Mouse (Mus musculus) liver, embryonic 16.5 days (tissue): ENCODE measurements around the gene Stap2. TPM values are rescaled to one million over a fixed set of nuclear protein-coding genes. Genes with fewer than 3 reads are reported as not detected.

ENCODE experiments used
- ATAC-seq: fragments of 200-750 bp; cut with Nextera tagmentation; 2 replicates; pipeline ENCODE4 v1.8.0; 2017; ENCODE audit warnings: low read depth, mild to moderate bottlenecking, moderate number of reproducible peaks, moderate library complexity
- H3K27ac ChIP-seq: fragments of 300-500 bp; sonication (generic); 2 replicates; pipeline ENCODE4 v1.5.1; 2014; ENCODE audit warnings: mild to moderate bottlenecking, low read length
- H3K27me3 ChIP-seq: fragments of 300-500 bp; sonication (generic); 2 replicates; pipeline ENCODE4 v1.6.1; 2014; ENCODE audit warnings: low read depth, low read length, mixed read lengths; ENCODE audit not compliant: control insufficient read depth, insufficient read depth
- H3K36me3 ChIP-seq: fragments of 300-500 bp; sonication (generic); 2 replicates; pipeline ENCODE4 v1.6.1; 2014; ENCODE audit warnings: mild to moderate bottlenecking; ENCODE audit not compliant: control insufficient read depth, insufficient read depth
- H3K4me1 ChIP-seq: fragments of 300-500 bp; sonication (generic); 2 replicates; pipeline ENCODE4 v1.6.1; 2014; ENCODE audit warnings: low read depth, low read length, mixed read lengths; ENCODE audit not compliant: control insufficient read depth
- H3K4me2 ChIP-seq: fragments of 300-500 bp; sonication (generic); 2 replicates; pipeline ENCODE4 v1.6.1; 2014; ENCODE audit warnings: low read depth, low read length, mixed read lengths
- H3K4me3 ChIP-seq: fragments of 300-500 bp; sonication (generic); 2 replicates; pipeline ENCODE4 v1.5.1; 2014; ENCODE audit warnings: low read depth, mild to moderate bottlenecking, low read length
- H3K9ac ChIP-seq: fragments of 300-500 bp; sonication (generic); 2 replicates; pipeline ENCODE4 v1.6.1; 2014; ENCODE audit warnings: low read depth, low read length
- H3K9me3 ChIP-seq: fragments of 300-500 bp; sonication (generic); replicated peaks from 2 replicates; pipeline ENCODE4 v1.6.1; 2016; ENCODE audit warnings: low read length; ENCODE audit not compliant: control insufficient read depth
- WGBS: fragments of 180-500 bp; shearing (Covaris S2); extraction: QIAGEN DNeasy Blood & Tissue Kit; methylation state at CpG from one replicate; pipeline ENCODE4 v1.1.7; 2014; ENCODE audit not compliant: insufficient replicate concordance; 5-methylcytosine and 5-hydroxymethylcytosine counted together
- polyA plus RNA-seq: library from polyadenylated mRNA; unstranded; fragments of >200 nt; fragmentation: Nextera tagmentation; extraction: Ambion mirVana; gene quantifications from 2 replicates; pipeline ENCODE4 v1.2.1, GENCODE M21; 2015

Stap2 gene
- polyA plus RNA-seq, 1 experiment from 2014 or later, result 4.5 TPM

GRCm38 (mm10) chr17:56030238-56030870, 25.0 kb upstream of the Stap2 start:
- H3K4me2 ChIP-seq, result no peak overlapping the region
- 74% methylated on average over 9 of the region's 9 CpGs for WGBS
- no peaks in the 10 kb centered on the region for H3K27me3 ChIP-seq
- H3K36me3 ChIP-seq, result no peaks in the 10 kb centered on the region; the same call in 1 of the 2 replicates
- no peak overlapping the region for H3K4me3 ChIP-seq
- peaks cover 47% of the 10 kb centered on the region for H3K4me1 ChIP-seq
- no peaks in the 10 kb centered on the region for H3K9me3 ChIP-seq
- ATAC-seq, result no peak
- H3K9ac ChIP-seq, result no peak overlapping the region
- H3K27ac ChIP-seq, result peak overlapping the region; percentile 38; the same call in 1 of the 2 replicates

GRCm38 (mm10) chr17:56027801-56028441, 22.5 kb upstream of the Stap2 start:
- H3K36me3 ChIP-seq, result no peaks in the 10 kb centered on the region; the same call in 1 of the 2 replicates
- no peaks in the 10 kb centered on the region for H3K9me3 ChIP-seq
- WGBS, result 81% methylated on average over 5 of the region's 5 CpGs
- H3K9ac ChIP-seq, result no peak overlapping the region
- H3K4me2 ChIP-seq, result no peak overlapping the region
- H3K4me3 ChIP-seq, result no peak overlapping the region
- no peaks in the 10 kb centered on the region for H3K27me3 ChIP-seq
- no peak for ATAC-seq
- peaks cover 33% of the 10 kb centered on the region for H3K4me1 ChIP-seq
- H3K27ac ChIP-seq, result no peak overlapping the region

- Histone ChIP-seq H3K4me3 (no peak overlapping the region), H3K27me3 (no peaks in the 10 kb centered on the region), H3K27ac (no peak overlapping the region), H3K9me3 (no peaks in the 10 kb centered on the region), H3K4me2 (no peak overlapping the region), H3K36me3 (no peaks in the 10 kb centered on the region; the same call in 1 of the 2 replicates), H3K4me1 (peaks cover 30% of the 10 kb centered on the region), H3K9ac (no peak overlapping the region)
- 45% methylated on average over 1 of the region's 1 CpGs for WGBS
- no peak for ATAC-seq
Measured at GRCm38 (mm10) chr17:56026881-56027280, 21.5 kb upstream of the Stap2 start.

- peaks cover 28% of the 10 kb centered on the region for H3K4me1 ChIP-seq
- ATAC-seq, result no peak
Measured at GRCm38 (mm10) chr17:56026303-56026702, 20.9 kb upstream of the Stap2 start.

GRCm38 (mm10) chr17:56024931-56025330, 19.5 kb upstream of the Stap2 start:
- Histone ChIP-seq H3K4me1 (peaks cover 17% of the 10 kb centered on the region), H3K4me2 (no peak overlapping the region), H3K9me3 (no peaks in the 10 kb centered on the region), H3K27ac (no peak overlapping the region), H3K4me3 (no peak overlapping the region), H3K9ac (no peak overlapping the region), H3K27me3 (no peaks in the 10 kb centered on the region), H3K36me3 (no peaks in the 10 kb centered on the region; the same call in 1 of the 2 replicates)
- 59% methylated on average over 5 of the region's 5 CpGs for WGBS
- ATAC-seq, result no peak

More at GRCm38 (mm10) chr17:56026303-56026702, 20.9 kb upstream of the Stap2 start:
- H3K36me3 ChIP-seq, result no peaks in the 10 kb centered on the region; the same call in 1 of the 2 replicates
- WGBS, result 61% methylated on average over 1 of the region's 1 CpGs
- H3K27ac ChIP-seq, result no peak overlapping the region
- no peaks in the 10 kb centered on the region for H3K27me3 ChIP-seq
- no peak overlapping the region for H3K9ac ChIP-seq
- H3K4me2 ChIP-seq, result no peak overlapping the region
- H3K4me3 ChIP-seq, result no peak overlapping the region
- H3K9me3 ChIP-seq, result no peaks in the 10 kb centered on the region

GRCm38 (mm10) chr17:56024476-56024875, 19.1 kb upstream of the Stap2 start:
- H3K9ac ChIP-seq, result no peak overlapping the region
- H3K27me3 ChIP-seq, result no peaks in the 10 kb centered on the region
- no peak overlapping the region for H3K4me2 ChIP-seq
- no peaks in the 10 kb centered on the region for H3K9me3 ChIP-seq
- H3K27ac ChIP-seq, result no peak overlapping the region
- 52% methylated on average over 2 of the region's 2 CpGs for WGBS
- ATAC-seq, result no peak
- peaks cover 17% of the 10 kb centered on the region for H3K4me1 ChIP-seq
- no peak overlapping the region for H3K4me3 ChIP-seq
- no peaks in the 10 kb centered on the region; the same call in 1 of the 2 replicates for H3K36me3 ChIP-seq

- Histone ChIP-seq H3K27ac (peak overlapping the region; percentile 17; the same call in 1 of the 2 replicates), H3K9ac (no peak overlapping the region), H3K36me3 (peaks cover 6% of the 10 kb centered on the region), H3K27me3 (no peaks in the 10 kb centered on the region), H3K4me2 (no peak overlapping the region), H3K9me3 (no peaks in the 10 kb centered on the region), H3K4me3 (no peak overlapping the region), H3K4me1 (peaks cover 17% of the 10 kb centered on the region)
- peak; percentile 17; the same call in 1 of the 2 replicates for ATAC-seq
- 19% methylated on average over 5 of the region's 5 CpGs for WGBS
Measured at GRCm38 (mm10) chr17:56023386-56023785, 18.0 kb upstream of the Stap2 start.

- ATAC-seq, result no peak
- WGBS, result 76% methylated on average over 4 of the region's 4 CpGs
- peaks cover 10% of the 10 kb centered on the region for H3K36me3 ChIP-seq
- H3K4me3 ChIP-seq, result no peak overlapping the region
- peaks cover 17% of the 10 kb centered on the region for H3K4me1 ChIP-seq
- no peak overlapping the region for H3K4me2 ChIP-seq
- H3K9me3 ChIP-seq, result no peaks in the 10 kb centered on the region
- H3K27ac ChIP-seq, result no peak overlapping the region
- H3K9ac ChIP-seq, result no peak overlapping the region
- no peaks in the 10 kb centered on the region for H3K27me3 ChIP-seq
Measured at GRCm38 (mm10) chr17:56022989-56023290, 17.6 kb upstream of the Stap2 start.
